Mouse (Mus musculus) neutrophil, adult 5-6 weeks (primary cell): Measurements from ENCODE around the gene Sh3rf3. TPM values are rescaled to one million over a fixed set of nuclear protein-coding genes. Genes with fewer than 3 reads are reported as not detected.

Experiments used
- ATAC-seq: fragments of 151-379, 151-347 bp; 2 replicates; pipeline ENCODE4 v1.8.0; 2017; ENCODE audit warnings: mild to moderate bottlenecking, moderate TSS enrichment; ENCODE audit not compliant: insufficient number of reproducible peaks, poor library complexity, low FRiP score, severe bottlenecking; ENCODE audit errors: extremely low read depth
- total RNA-seq: library from RNA; stranded (forward); fragments of 200-1000 nt; gene quantifications from 2 replicates; pipeline ENCODE4 v1.2.3, GENCODE M21; 2017

Gene Sh3rf3
- total RNA-seq, 1 experiment from 2014 or later, result not detected

GRCm38 (mm10) chr10:58897009-58897543 lies 83.9 kb downstream of the Sh3rf3 start:
- ATAC-seq, result no peak

- no peak for ATAC-seq
Measured at GRCm38 (mm10) chr10:58905253-58905652, 92.1 kb downstream of the Sh3rf3 start.

- no peak for ATAC-seq
Measured at GRCm38 (mm10) chr10:58907001-58907443, 93.9 kb downstream of the Sh3rf3 start.

GRCm38 (mm10) chr10:58908451-58908850 lies 95.3 kb downstream of the Sh3rf3 start:
- no peak for ATAC-seq

- ATAC-seq, result no peak
Measured at GRCm38 (mm10) chr10:58915301-58916245, 102.4 kb downstream of the Sh3rf3 start.

GRCm38 (mm10) chr10:58921643-58922188 lies 108.6 kb downstream of the Sh3rf3 start:
- ATAC-seq, result no peak

- ATAC-seq, result no peak
Measured at GRCm38 (mm10) chr10:58922216-58922829, 109.2 kb downstream of the Sh3rf3 start.

GRCm38 (mm10) chr10:58922993-58923392 lies 109.8 kb downstream of the Sh3rf3 start:
- no peak for ATAC-seq

GRCm38 (mm10) chr10:58926578-58926977 lies 113.4 kb downstream of the Sh3rf3 start:
- ATAC-seq, result no peak

GRCm38 (mm10) chr10:58928952-58929442 lies 115.8 kb downstream of the Sh3rf3 start:
- ATAC-seq, result no peak

- no peak for ATAC-seq
Measured at GRCm38 (mm10) chr10:58932151-58932773, 119.1 kb downstream of the Sh3rf3 start.

GRCm38 (mm10) chr10:58935606-58936005 lies 122.4 kb downstream of the Sh3rf3 start:
- ATAC-seq, result no peak

GRCm38 (mm10) chr10:58936441-58936860 lies 123.3 kb downstream of the Sh3rf3 start:
- no peak for ATAC-seq

GRCm38 (mm10) chr10:58937521-58937920 lies 124.4 kb downstream of the Sh3rf3 start:
- no peak for ATAC-seq

- ATAC-seq, result no peak
Measured at GRCm38 (mm10) chr10:58942819-58943218, 129.7 kb downstream of the Sh3rf3 start.

- ATAC-seq, result no peak
Measured at GRCm38 (mm10) chr10:58943661-58944400, 130.7 kb downstream of the Sh3rf3 start.

- ATAC-seq, result no peak
Measured at GRCm38 (mm10) chr10:58944930-58945329, 131.8 kb downstream of the Sh3rf3 start.
